Mouse (Mus musculus) heart, adult 2 months (tissue): ENCODE data around the gene Sim2.

ENCODE experiments used
- EP300 ChIP-seq: fragments of 200-500 bp; IDR thresholded peaks from 2 replicates; pipeline ENCODE4 v1.6.1; 2011; ENCODE audit warnings: low read depth, low read length, control low read depth; ENCODE audit not compliant: insufficient read depth
- POLR2A ChIP-seq: fragments of 200-500 bp; IDR thresholded peaks from 2 replicates; pipeline ENCODE4 v1.6.1; 2011; ENCODE audit warnings: mild to moderate bottlenecking, low read depth, low read length, control low read depth; ENCODE audit not compliant: insufficient read depth

DNA sequence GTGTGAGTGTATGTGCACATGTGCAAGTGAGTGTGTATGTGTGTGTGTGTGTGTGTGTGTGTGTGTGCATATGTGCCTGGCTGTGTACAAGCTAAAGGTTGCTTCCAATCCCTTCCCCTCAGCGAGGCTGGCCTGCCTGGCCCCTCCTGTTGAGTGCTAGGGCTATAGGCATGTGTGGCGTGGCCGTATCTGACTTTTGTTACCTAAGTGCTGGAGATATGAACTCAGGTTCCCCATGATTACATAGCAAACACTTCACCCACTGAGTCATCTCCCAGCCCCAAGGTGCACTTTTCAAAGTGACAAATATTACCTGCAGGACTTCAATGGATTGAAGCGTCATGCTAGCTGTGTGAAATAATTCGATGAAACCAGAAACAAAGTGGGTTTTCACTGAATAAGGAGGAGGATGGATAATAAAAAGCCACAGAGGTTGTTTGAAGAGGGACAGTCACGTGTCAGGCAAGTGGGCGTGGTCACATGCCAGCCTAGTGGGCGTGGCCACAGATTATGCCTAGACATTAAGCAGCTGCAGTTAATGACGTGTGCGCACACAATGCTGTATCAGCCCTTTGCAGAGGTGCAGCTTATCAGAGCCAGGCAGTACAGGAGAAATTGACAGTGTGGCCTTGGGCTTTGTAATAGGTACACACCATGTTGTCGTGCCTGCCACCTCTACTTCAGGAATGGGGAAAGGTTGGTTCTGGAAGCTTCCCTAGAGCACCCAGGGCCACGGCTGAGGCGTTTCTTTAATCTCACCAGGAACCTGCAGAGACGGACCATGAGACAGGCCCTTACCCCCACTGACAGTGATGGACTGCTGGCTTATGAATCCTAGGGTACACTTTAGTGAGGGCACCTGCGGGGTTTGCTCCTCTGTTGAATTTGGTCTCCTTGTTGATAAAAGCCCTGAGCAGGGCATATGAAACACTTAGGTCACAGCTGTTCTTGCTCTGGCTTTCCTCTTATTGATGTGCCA is 65.7 kb downstream of the Sim2 start:
- TF ChIP-seq POLR2A (no peak), EP300 (no peak)
